ENCODE assay signal across 9 mouse cellular contexts in the genomic region with DNA sequence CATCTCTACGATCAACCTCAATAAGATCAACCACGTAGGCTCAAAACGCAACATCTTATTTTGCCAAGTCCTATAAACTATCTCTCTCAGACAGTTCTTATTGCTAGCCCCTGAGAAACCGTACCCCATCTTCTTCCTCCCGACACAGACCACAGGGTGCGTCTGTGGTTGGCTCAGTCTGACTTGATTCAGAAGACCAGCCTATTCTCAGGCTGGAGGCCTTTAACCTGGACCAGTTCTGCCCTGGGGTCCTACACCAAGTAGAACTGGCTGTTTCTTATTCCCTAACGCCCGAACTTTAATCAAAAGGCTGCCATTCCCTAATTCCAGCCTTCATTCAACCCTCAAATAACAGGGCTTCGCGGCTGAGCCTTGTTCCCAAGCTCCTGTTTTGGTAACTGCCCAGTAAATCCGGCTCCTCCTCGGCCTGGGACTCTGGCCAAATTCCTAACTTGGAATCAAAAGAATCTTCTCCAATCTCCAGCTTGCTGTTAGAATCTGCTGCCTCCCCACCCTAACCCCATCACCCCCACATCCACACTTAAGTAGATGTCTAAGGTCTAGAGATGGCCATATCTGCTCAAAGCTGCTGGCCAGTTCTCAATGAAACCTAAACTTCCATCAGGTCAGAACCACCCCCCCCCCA.
DNase-seq lines count a peak whose midpoint lies in the region; ATAC-seq and TF ChIP-seq lines count a peak whose summit lies in the region.
"Had no signal": no experiment of that assay in that cellular context is flagged by ENCODE, and none has a peak within 500 bp of the region (broad histone marks: within the 10 kb centered on the region; RNA-seq: fewer than 3 reads in every experiment).

No protein-coding gene starts in this region.

- peak; percentile 87 for DNase-seq in embryonic facial prominence, embryonic 14.5 days (ENCODE audit: low spot score)
- no peak for DNase-seq in embryonic facial prominence, embryonic 10.5 days (ENCODE audit: low spot score)
- peak; percentile 46 for DNase-seq in right cerebral cortex, adult 18-20 months
- no peak for DNase-seq in right cerebral cortex, postnatal 4 days
- DNase-seq in kidney, adult 9 months: peak; percentile 48
- peak; percentile 27 for DNase-seq in ovary, postnatal 14 days (ENCODE audit: low spot score)
- no peak for DNase-seq in thymus, postnatal 36 days
- no peak for DNase-seq in midbrain, postnatal 0 days (ENCODE audit: low spot score)

- no peak overlapping the region for H3K4me2 ChIP-seq in embryonic facial prominence, embryonic 14.5 days (ENCODE audit: low read depth, low read length)
- H3K4me2 ChIP-seq in midbrain, postnatal 0 days (ENCODE audit: low read depth, low read length, poor library complexity, severe bottlenecking): no peak overlapping the region

- peak; percentile 72; the same call in 1 of the 2 replicates for ATAC-seq in embryonic facial prominence, embryonic 14.5 days (ENCODE audit: low read depth)
- no peak for ATAC-seq in midbrain, postnatal 0 days (ENCODE audit: low FRiP score)

- no peak for TF ChIP-seq CTCF in midbrain, postnatal 0 days (IDR thresholded peaks at IDR 0.05)

- no peaks in the 10 kb centered on the region for H3K27me3 ChIP-seq in embryonic facial prominence, embryonic 14.5 days (replicated peaks; ENCODE audit: control insufficient read depth, insufficient read depth, low read length)
- peaks cover 25% of the 10 kb centered on the region for H3K27me3 ChIP-seq in embryonic facial prominence, embryonic 10.5 days (replicated peaks; ENCODE audit: low read depth, poor library complexity, severe bottlenecking)
- no peaks in the 10 kb centered on the region for H3K27me3 ChIP-seq in midbrain, postnatal 0 days (ENCODE audit: insufficient read depth, low read length)

- 50% methylated on average over 12 of the region's 12 CpGs for WGBS in embryonic facial prominence, embryonic 14.5 days
- WGBS in embryonic facial prominence, embryonic 10.5 days: 82% methylated on average over 12 of the region's 12 CpGs
- 59% methylated on average over 12 of the region's 12 CpGs for WGBS in midbrain, postnatal 0 days

- no peak overlapping the region for H3K4me3 ChIP-seq in embryonic facial prominence, embryonic 14.5 days (ENCODE audit: low read depth, low read length)
- no peak overlapping the region for H3K4me3 ChIP-seq in embryonic facial prominence, embryonic 10.5 days
- H3K4me3 ChIP-seq in midbrain, postnatal 0 days (ENCODE audit: low read depth, low read length): no peak overlapping the region

- H3K36me3 ChIP-seq in embryonic facial prominence, embryonic 14.5 days (ENCODE audit: control insufficient read depth, insufficient read depth, low read length): no peaks in the 10 kb centered on the region
- H3K36me3 ChIP-seq in embryonic facial prominence, embryonic 10.5 days (replicated peaks): no peaks in the 10 kb centered on the region
- H3K36me3 ChIP-seq in midbrain, postnatal 0 days (ENCODE audit: insufficient read depth, low read length): no peaks in the 10 kb centered on the region

- H3K9me3 ChIP-seq in embryonic facial prominence, embryonic 14.5 days (ENCODE audit: control insufficient read depth, low read length): no peaks in the 10 kb centered on the region
- no peaks in the 10 kb centered on the region for H3K9me3 ChIP-seq in embryonic facial prominence, embryonic 10.5 days
- no peaks in the 10 kb centered on the region for H3K9me3 ChIP-seq in midbrain, postnatal 0 days (ENCODE audit: low read length)

- no peak overlapping the region for H3K27ac ChIP-seq in embryonic facial prominence, embryonic 14.5 days (replicated peaks; ENCODE audit: low read depth, low read length)
- H3K27ac ChIP-seq in embryonic facial prominence, embryonic 10.5 days (replicated peaks): no peak overlapping the region
- H3K27ac ChIP-seq in midbrain, postnatal 0 days (ENCODE audit: low read depth, low read length): no peak overlapping the region
- H3K27ac ChIP-seq: liver, embryonic 14.5 days had no signal

- H3K9ac ChIP-seq in embryonic facial prominence, embryonic 14.5 days (ENCODE audit: low read depth, low read length): no peak overlapping the region
- H3K9ac ChIP-seq in midbrain, postnatal 0 days (replicated peaks; ENCODE audit: low read length, poor library complexity, severe bottlenecking): no peak overlapping the region
- H3K9ac ChIP-seq: liver, embryonic 14.5 days had no signal

- peaks cover 28% of the 10 kb centered on the region for H3K4me1 ChIP-seq in embryonic facial prominence, embryonic 14.5 days (ENCODE audit: control insufficient read depth, insufficient read depth, low read length)
- peaks cover 28% of the 10 kb centered on the region for H3K4me1 ChIP-seq in embryonic facial prominence, embryonic 10.5 days
- H3K4me1 ChIP-seq in midbrain, postnatal 0 days (ENCODE audit: insufficient read depth, low read length): no peaks in the 10 kb centered on the region

Comparison
In these comparisons a context has a peak if more than half of its experiments do, and no peak if none do; other contexts are left out.
1. DNase-seq: peak in embryonic facial prominence, embryonic 14.5 days (single experiment), right cerebral cortex, adult 18-20 months (single experiment), kidney, adult 9 months (single experiment) and ovary, postnatal 14 days (single experiment); none in embryonic facial prominence, embryonic 10.5 days (single experiment), right cerebral cortex, postnatal 4 days (single experiment), thymus, postnatal 36 days (0 of 2) and midbrain, postnatal 0 days (single experiment).